Comparison of ENCODE assay signal across 16 mouse cellular contexts in the genomic region with DNA sequence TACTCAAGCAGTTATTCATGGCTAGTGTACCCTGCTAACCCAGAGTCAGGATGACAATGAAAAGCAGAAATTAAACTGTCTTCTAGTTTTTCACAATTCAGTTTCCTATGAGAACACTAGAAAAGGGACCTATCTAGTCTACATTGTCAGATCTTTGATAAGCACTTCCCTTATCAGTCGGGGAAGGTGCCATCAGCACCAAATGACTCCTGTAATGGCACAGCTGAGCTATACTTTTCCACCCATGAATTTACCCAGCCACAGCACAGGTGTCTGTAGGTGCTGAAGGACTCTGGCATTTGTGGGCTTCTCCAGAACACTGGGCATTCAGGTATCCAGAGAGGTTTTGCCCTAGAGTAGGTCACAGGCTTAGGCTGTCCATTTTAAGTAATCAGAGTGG.
"Had no signal": no experiment of that assay in that cellular context is flagged by ENCODE, and none has a peak within 500 bp of the region (broad histone marks: within the 10 kb centered on the region; RNA-seq: fewer than 3 reads in every experiment).

No protein-coding gene starts in this region.

- H3K9me3 ChIP-seq: neural tube, embryonic 13.5 days; neural tube, embryonic 15.5 days; stomach, embryonic 15.5 days had no signal

- H3K4me1 ChIP-seq: stomach, embryonic 15.5 days had no signal

- H3K4me3 ChIP-seq: neural tube, embryonic 13.5 days; neural tube, embryonic 15.5 days; stomach, embryonic 15.5 days had no signal

- H3K4me2 ChIP-seq: neural tube, embryonic 13.5 days; neural tube, embryonic 15.5 days; stomach, embryonic 15.5 days had no signal

- DNase-seq: retina, postnatal 1 day; right cerebral cortex, adult 18-20 months; right cerebral cortex, postnatal 14 days; right cerebral cortex, postnatal 25 days; right cerebral cortex, postnatal 4 days; spleen, adult 18-20 months; thymus, adult 18-20 months; thymus, adult 2 months; thymus, postnatal 14 days; thymus, postnatal 25 days; thymus, postnatal 36 days; thymus, postnatal 4 days had no signal

- H3K27ac ChIP-seq: neural tube, embryonic 13.5 days; neural tube, embryonic 15.5 days; stomach, embryonic 15.5 days; stomach, postnatal 0 days had no signal

- H3K9ac ChIP-seq: neural tube, embryonic 13.5 days; neural tube, embryonic 15.5 days; stomach, embryonic 15.5 days had no signal

- H3K27me3 ChIP-seq: neural tube, embryonic 13.5 days; neural tube, embryonic 15.5 days; stomach, embryonic 15.5 days had no signal
